Mouse (Mus musculus): ENCODE measurements around the gene Gm13275.
"Not testable (repeated sequence)": the region's sequence is repeated elsewhere in the genome, so short reads cannot be mapped to it uniquely, and the experiment has no call there.

The Gm13275 gene

GRCm38 (mm10) chr4:88793936-88794675, at the start of gene Gm13275:
Gm13275 (plus strand) TSS chr4:88794487.
- DNase-seq: not testable (repeated sequence)

GRCm38 (mm10) chr4:88749926-88750325, 44.4 kb upstream of the Gm13275 start:
- no peak for DNase-seq

- DNase-seq: not testable (repeated sequence)
These were observed 39.4 kb upstream of the Gm13275 start, which contains the start of gene Gm13271 for GRCm38 (mm10) chr4:88754818-88755340. Gm13271 (plus strand) TSS chr4:88754868.

GRCm38 (mm10) chr4:88756581-88757513, 37.4 kb upstream of the Gm13275 start:
- not testable (repeated sequence) for DNase-seq

- DNase-seq: peak; percentile 78
These were observed 36.7 kb upstream of the Gm13275 start for GRCm38 (mm10) chr4:88757628-88758031.

GRCm38 (mm10) chr4:88758751-88759150, 35.5 kb upstream of the Gm13275 start:
- not testable (repeated sequence) for DNase-seq

GRCm38 (mm10) chr4:88759610-88760268, 34.5 kb upstream of the Gm13275 start, which contains the start of gene Gm13283:
Gm13283 (plus strand) TSS chr4:88760119.
- DNase-seq: not testable (repeated sequence)

GRCm38 (mm10) chr4:88760431-88760830, 33.9 kb upstream of the Gm13275 start:
- peak; percentile 80 for DNase-seq

- not testable (repeated sequence) for DNase-seq
These were observed 32.5 kb upstream of the Gm13275 start for GRCm38 (mm10) chr4:88761776-88762175.

- not testable (repeated sequence) for DNase-seq
These were observed 31.9 kb upstream of the Gm13275 start for GRCm38 (mm10) chr4:88762341-88762740.

GRCm38 (mm10) chr4:88763384-88764018, 30.8 kb upstream of the Gm13275 start:
- DNase-seq: peak; percentile 69

- DNase-seq: not testable (repeated sequence)
These were observed 20.8 kb upstream of the Gm13275 start, which contains the start of gene Gm13290 for GRCm38 (mm10) chr4:88773534-88773933. Gm13290 (plus strand) TSS chr4:88773834.

- DNase-seq: not testable (repeated sequence)
These were observed 17.7 kb upstream of the Gm13275 start, which contains the start of gene Gm13289 for GRCm38 (mm10) chr4:88776622-88777021. Gm13289 (plus strand) TSS chr4:88776922.

- not testable (repeated sequence) for DNase-seq
These were observed 14.7 kb upstream of the Gm13275 start, which contains the start of gene Gm13272 for GRCm38 (mm10) chr4:88779550-88779949. Gm13272 (plus strand) TSS chr4:88779850.

GRCm38 (mm10) chr4:88780320-88780719, 14.0 kb upstream of the Gm13275 start:
- DNase-seq: not testable (repeated sequence)

- DNase-seq: not testable (repeated sequence)
These were observed 12.5 kb upstream of the Gm13275 start, which contains the start of gene Ifnz for GRCm38 (mm10) chr4:88781831-88782230. Ifnz (plus strand) TSS chr4:88782131.

- not testable (repeated sequence) for DNase-seq
These were observed 12.0 kb upstream of the Gm13275 start for GRCm38 (mm10) chr4:88782335-88782734.

- DNase-seq: not testable (repeated sequence)
These were observed 8.9 kb upstream of the Gm13275 start, which contains the start of gene Gm13276 for GRCm38 (mm10) chr4:88785409-88785808. Gm13276 (plus strand) TSS chr4:88785709.

- DNase-seq: not testable (repeated sequence)
These were observed 5.9 kb upstream of the Gm13275 start, which contains the start of gene Gm13277 for GRCm38 (mm10) chr4:88788402-88788801. Gm13277 (plus strand) TSS chr4:88788632.

- DNase-seq: not testable (repeated sequence)
These were observed 3.0 kb upstream of the Gm13275 start, which contains the start of gene Gm13278 for GRCm38 (mm10) chr4:88791250-88791649. Gm13278 (plus strand) TSS chr4:88791550.

- DNase-seq: not testable (repeated sequence)
These were observed 2.8 kb downstream of the Gm13275 start, which contains the start of gene Gm13279 for GRCm38 (mm10) chr4:88797097-88797496. Gm13279 (plus strand) TSS chr4:88797397.

All from liver (tissue).